Mouse (Mus musculus): ENCODE measurements at regions not wholly inside any gene's neighbourhood (a gene's known extent, or its start where the extent isn't known, plus 50 kb on each side); places are given as distances from the start of the nearest gene placed in this dataset.

DNA sequence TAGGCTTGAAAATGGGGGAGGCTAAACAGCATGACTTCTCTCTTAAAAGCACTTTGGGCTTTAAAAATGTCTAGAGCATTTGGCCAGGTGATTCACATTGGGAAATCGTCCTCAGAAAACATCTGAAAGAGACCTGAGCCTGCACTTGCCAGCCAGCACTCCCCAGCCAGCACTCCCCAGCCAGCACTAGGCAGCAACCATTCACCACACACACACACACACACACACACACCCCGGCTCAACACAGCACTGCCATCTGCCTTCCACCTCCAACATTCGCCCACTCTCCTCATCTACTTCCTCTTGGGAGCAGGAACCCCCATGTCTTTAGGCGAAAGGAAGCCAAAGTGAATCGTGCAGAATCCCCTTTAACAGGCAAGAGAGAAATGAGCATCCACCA lies 85.4 kb downstream of the Atp23 start:
- peak; percentile 57 to 84 for DNase-seq (ENCODE audit: low spot score in 2 of 2)

DNA sequence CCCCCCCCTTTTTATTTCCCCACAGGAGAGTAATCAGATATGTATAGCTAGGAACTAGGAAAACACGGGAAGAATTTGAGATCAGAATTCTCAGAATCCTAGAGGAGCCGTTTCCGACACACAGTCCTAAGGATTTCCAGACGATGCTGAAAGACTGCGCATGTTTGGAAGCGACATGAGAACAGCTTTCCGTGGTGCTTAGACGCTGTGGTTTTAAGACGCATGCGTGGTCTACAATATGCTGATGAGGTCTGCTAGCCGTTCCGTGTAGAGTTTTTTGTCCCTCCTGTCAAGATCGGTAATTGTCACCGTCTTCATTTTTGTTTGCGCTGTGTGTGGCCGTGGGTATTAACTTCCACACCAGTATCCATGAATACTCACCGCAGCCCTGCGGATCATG lies 86.2 kb downstream of the Atp23 start:
- DNase-seq (ENCODE audit: low spot score in 2 of 2), result no peak

DNA sequence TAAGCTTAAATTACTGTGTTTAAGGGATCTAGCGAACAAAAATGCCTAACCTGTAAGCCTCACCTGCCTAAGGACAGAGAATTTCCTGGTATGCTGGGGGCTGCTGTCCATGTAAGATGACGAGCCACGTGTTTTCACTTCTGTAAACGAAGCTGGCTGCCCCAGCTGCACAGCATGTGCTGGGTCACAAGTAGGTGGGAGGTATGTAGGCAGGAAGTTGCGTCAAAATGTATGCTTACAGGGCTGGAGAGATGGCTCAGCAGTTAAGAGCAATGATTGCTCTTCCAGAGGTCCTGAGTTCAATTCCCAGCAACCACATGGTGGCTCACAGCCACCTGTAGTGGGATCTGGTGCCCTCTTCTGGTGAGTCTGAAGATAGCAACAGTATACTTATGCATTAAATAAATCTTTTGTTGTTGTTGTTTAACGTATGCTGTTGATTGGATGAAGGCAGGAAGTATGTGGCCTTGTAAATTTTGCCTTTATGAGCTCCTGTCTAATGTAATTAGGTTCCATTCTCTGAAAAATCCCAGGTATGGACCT lies 88.0 kb downstream of the Atp23 start:
- DNase-seq (ENCODE audit: low spot score in 2 of 2), result no peak

DNA sequence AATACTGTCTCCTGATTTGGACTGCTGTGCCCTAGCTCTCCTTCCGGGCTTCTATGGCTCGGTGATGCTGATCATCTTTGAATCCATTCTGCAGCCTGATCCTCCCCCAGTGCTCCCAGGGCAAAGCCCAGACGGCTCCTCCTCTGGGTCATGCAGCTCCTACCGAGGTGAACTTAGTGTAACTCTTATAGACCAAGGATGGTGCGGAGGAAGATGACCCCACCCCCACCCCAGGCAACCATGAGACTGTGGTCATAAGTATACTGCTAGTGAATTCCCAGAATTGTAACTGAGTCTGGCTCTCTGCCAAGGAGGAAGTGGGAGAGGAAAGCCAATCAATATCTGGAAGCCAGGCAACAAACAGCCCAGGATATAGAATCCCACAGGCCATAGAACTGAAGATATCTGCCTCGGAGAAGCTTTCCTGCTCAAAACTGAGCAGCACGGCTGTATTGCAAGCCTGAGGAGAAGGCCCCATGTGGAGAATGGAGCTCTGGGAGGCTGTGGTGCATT lies 88.9 kb downstream of the Atp23 start:
- no peak for DNase-seq (ENCODE audit: low spot score in 2 of 2)

DNA sequence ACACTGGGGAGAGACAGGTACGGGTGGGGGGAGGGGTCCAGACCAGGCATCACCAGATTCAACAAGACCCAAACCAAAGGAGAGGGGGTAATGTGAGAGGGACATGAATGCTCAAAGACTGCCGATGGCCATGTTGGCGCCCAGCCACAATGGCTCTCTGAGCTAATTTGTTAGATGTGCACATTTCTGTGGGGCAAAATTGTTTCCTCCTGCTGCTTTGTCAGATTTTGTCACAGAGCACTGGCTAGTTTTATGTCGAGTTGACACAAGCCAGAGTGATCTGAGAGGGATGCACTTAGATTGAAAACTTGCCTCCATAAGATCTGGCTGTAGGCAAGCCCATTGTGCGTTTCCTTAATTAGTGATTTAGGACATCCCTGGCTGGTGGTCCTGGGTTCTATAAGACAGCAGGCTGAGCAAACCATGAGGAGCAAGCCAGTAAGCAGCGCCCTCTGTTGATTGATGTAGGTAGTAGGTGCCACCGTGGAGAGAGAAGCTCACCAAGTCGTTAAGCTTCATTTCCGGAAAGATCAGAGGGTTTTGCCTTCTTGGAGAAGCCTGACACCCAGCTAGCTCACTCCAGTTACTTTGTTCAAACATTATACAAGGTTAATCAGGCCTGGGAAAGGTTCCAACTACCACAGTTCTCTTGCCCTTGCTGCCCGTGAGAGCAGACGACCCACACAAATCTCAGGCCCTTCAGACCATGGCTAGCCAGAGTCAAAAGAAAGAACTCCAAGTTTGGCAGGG lies 90.6 kb downstream of the Atp23 start:
- no peak for DNase-seq (ENCODE audit: low spot score in 2 of 2)

DNA sequence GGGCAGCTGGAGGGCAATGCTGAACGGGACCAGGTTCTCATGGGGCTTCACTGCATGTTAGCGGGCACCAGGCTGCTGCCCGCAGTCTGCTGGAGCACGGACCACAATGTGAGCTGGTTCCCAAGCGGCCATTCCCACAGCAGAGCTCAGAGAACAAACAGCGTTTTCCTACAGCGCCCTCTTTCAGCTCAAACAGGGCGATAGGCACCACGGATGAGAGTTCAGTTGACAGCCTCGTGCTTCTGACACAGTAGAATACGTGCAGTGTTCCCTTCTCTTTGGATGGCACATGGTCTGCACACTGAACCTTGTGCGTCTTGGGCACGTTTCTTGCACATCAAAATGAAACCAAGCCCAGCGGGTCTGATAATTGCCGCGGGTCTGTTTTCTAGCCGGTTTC lies 91.6 kb downstream of the Atp23 start:
- peak; percentile 32 to 75 for DNase-seq (ENCODE audit: low spot score in 2 of 2)

DNA sequence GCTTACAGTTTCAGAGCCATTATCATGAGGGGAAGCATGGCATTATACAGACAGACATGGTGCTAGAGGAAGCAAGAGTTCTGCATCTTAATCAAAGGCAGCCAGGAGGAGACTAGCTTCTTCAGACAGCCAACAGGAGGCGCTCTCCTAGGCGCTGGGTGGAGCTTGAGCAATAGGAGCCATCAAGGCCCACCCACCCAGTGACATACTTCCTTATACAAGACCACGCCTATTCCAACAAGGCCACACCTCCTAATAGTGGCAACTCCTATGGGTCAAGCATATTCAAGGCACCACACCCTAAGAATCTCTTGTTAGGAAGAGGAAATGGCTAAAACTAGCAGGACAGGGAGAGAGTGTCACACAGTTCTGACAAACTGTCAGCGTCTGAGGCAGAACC lies 94.3 kb downstream of the Atp23 start:
- DNase-seq (ENCODE audit: low spot score in 2 of 2), result no peak

DNA sequence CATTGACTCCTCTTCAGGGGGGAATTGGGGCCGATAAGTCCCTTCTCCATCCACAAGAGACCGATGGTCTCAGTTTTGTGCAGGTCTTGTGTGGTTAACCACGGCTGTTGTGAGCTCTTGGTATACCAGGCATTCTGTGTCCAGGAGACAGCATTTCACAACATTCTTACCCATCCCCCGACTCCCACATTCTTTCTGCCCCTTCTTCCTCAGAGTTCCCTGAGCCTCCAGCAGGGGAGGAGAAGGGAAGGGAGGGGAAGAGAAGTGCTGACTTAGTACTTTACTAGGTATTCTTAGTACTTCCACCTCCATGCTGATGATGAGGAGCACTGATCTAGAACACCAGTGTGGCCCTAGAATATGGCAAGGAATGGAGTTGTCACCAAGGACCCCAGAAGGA lies 98.4 kb downstream of the Atp23 start:
- no peak for DNase-seq (ENCODE audit: low spot score in 2 of 2)

DNA sequence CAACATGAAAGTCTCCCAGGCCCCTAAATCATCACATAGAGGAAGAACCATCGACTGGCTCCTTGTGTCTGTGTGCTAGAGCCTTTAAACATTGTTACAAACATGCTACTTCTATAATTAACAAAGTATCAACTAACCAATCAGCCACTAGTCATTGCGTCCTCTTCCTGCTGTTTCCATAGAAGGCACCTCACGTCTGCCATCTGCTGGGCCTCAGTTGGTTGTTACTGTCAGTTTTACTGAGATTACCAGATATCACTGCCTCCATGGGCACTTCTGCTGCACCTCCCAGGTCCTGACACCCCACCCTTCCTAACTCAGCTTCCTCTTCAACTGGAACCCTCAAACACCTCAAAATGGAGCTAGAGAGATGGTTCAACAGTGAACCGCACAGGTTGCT lies 101.8 kb downstream of the Atp23 start:
- peak in 1 of 2 experiments; percentile 35 for DNase-seq (ENCODE audit: low spot score in 2 of 2)

DNA sequence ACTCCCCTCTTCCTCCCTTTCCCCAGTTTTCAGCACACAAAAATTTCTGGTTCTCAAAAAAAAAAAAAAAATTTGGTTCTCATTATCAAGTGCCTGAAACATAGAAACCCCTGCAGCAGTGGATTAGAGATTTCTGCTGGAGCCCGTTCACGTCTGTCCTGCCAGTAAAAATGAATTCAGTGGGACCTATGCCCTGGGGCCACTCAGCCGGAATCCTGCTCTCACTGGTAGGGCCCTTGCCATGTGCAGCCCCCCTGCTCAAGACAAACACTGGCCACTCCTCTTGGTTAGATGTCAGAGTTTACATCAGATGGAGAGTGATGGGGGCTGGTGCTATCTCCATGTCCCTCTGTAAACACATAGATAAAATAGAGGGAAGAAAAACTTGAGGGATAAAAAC lies 108.0 kb downstream of the Atp23 start:
- no peak for DNase-seq (ENCODE audit: low spot score in 2 of 2)

DNA sequence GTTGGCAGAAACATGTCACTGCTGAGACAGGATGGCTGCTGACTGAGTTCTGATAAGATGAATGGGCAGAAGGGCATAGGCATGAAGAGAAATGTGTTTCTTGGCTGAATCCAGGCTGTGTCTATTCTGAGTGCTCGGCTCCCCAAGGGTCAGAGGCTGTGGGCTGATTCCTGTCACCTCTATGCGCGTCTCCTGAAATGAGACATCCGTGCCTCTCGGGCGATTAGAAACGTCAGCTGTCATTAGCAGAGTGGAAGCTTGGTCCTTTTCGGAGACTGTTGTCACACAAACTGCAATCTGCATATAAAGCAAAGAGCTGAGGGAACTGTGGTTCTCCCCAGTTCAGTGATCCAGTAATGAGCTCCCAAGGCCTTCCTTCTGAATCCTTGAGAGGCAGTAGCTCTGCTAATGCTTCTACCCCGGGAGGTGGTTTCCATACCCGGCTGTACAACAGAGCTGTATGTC lies 108.8 kb downstream of the Atp23 start:
- no peak for DNase-seq (ENCODE audit: low spot score in 2 of 2)

DNA sequence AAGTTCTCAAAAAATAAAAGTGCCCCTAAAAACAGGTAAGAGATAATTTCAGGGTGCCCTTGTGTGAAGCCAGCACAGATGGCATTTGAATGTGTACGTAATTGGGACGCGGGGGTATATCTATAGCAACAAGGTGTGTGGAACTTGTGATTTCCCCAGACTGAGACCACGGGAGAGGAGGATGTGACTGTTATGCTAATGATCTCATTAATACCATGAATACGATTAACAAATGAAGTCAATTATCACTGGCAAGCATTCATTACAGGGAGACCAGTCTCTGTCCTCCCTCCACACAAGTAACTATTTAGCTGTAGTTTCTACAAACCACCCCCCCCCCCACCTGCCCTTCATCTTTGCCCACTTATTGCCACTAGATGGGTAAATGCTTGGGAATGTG lies 112.9 kb downstream of the Atp23 start:
- DNase-seq (ENCODE audit: low spot score in 2 of 2), result no peak

DNA sequence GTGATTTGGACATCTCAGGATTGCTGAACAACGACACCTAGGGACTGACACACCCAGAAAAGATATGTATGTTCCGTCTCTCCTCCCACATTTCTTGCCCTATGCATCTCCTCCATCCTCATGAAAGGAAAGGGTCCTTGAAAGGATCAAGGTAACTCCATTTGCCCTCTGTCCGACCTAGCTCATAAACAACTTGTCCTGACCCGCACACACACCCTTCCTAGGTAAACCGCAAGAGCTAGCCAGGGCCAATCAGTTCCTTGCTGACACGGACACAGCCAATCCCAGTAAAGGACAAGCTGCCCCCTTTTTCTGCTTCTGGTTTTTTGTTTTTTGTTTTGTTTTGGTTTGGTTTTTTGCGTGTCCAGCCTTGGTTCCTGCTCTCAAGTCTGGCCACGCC lies 118.0 kb downstream of the Atp23 start:
- DNase-seq (ENCODE audit: low spot score in 2 of 2), result no peak

DNA sequence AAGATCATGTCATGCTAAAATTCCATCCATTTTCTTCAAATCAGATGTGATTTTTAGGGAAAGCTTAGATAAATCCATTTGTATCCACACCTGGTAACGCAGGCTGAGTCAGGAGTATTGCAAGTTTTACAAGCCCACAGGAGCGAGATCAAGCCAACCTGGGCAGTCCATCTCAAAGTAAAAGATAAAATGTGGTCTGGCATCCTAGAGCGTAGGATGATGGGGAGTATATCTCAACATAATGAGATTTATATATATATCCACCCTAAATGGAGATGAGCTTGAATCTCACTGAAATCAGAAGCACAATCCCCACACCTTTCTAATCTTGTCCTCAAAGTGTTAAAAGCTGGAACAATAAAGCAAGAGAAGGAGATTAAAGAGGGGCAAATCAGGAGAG lies 124.6 kb downstream of the Atp23 start:
- DNase-seq (ENCODE audit: low spot score in 2 of 2), result no peak

DNA sequence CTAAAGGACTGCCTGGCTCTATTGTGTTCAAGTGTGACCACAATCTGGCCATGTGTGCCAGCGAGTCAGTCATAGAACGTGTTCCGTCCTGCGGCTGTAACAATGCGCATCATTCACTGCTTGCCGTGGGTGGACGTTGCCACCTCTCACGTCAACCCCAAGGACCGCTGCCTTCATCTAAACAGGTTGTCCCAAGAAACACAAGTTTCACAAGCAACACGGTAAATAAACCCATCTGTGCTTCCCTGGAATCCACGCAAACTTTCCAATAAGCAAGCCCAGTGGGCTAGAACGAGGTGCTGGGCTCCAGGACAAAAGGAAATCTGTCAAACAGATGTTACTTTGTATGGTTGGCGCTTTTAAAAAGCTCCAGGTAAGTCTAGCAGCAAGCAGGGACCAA lies 125.2 kb downstream of the Atp23 start:
- DNase-seq (ENCODE audit: low spot score in 2 of 2), result no peak

DNA sequence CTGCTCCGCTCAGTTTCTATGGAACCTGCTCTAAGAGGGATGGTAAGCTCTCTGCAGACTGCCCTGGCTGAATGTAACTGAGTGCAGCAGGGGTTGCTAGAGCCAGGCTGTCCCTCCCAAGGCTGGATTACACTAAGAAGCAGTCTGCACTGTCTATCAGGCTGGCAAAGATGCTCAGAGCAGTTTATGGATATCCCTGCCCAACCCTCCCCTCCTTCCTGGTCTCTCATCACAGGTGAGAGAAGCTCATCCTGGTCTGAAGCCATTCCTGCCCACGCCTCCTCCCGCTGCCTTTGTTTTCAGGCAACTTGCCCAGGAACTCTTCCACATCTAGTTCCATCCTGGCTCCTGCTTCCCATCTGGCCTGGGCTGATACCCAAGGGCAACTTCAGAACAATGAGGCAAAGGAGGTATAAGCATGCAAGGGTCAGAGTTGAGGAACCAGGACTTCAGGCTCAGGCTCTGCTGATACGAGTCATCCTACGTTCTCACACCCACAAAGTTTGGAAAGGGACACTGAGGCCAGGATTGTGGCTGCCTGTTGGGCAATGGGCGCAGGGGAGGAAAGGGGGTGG lies 130.6 kb downstream of the Atp23 start:
- peak in 1 of 2 experiments; percentile 12 for DNase-seq (ENCODE audit: low spot score in 2 of 2)

DNA sequence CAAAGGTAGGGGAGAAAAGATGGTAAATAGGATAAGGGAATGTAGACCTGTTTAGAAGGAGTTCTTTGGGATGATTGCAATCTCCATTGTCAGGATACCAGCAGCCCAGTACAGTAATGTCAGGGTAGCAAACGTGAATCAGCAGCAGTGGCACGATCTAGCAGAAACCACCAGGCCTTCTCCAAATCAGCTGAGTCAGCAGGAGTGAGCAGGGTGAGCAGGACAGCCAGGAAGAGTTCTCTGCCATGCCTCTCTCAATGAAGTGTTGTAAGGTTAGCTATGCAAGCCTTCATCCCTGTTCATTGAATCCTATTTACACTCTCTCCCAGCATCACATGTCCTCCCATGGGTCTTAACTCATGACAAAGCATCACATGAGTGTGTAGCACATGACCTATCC lies 135.5 kb downstream of the Atp23 start:
- no peak for DNase-seq (ENCODE audit: low spot score in 2 of 2)

DNA sequence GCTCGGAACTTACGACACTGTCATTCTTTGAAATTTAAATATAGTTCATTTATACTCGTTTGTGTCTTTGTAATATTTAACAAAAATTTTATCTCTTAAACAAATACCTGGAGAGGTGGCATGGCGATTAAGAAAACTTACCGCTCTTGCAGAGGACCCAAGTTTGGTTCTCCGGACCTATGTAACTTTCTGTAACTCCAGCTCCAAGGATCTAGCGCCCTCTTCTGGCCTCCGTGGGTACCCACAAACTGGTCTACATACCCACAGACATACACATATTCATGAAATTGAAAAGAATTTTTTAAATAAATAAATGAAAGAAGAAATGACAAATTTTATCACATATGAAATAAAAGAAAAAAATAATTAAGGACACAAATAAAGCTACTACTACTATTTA lies 136.4 kb downstream of the Atp23 start:
- DNase-seq (ENCODE audit: low spot score in 2 of 2), result no peak

DNA sequence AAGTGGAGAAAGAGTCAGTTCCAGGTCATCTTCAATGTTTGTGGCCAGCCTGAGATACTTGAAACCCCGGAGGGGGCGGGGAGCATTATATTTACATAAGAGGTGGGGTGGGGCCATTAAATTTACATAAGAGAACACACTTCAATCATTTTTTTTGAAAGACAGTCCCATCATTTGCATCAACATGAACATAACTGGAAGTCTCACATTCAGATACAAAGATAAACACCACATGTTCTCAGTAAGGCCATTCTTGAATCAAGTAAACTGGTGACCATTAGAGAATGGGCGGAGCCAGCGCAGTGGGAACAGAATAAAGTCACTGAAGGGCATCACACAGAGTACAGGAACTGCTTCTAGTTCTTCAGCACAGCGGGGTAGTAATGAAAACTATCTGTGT lies 137.2 kb downstream of the Atp23 start:
- no peak for DNase-seq (ENCODE audit: low spot score in 2 of 2)

DNA sequence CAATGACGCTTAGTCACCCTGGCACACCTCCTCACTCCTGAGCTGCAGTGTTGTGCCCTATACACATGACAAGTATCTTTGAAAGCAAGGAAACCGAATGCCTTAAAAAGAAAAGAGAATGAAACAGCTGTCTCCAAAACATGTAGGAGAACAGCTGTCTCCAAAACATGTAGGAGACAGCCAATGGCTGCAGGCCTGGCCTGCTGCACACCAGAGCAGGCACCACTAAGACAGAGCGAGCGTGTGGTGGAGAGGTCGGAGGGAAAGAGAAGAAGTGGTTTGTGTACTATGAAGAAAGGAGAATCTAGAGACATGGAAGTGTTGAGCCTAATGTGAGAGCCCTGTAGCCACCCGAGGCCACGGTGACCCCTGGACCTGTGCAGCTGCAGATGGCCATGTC lies 142.5 kb downstream of the Atp23 start:
- no peak for DNase-seq (ENCODE audit: low spot score in 2 of 2)

DNA sequence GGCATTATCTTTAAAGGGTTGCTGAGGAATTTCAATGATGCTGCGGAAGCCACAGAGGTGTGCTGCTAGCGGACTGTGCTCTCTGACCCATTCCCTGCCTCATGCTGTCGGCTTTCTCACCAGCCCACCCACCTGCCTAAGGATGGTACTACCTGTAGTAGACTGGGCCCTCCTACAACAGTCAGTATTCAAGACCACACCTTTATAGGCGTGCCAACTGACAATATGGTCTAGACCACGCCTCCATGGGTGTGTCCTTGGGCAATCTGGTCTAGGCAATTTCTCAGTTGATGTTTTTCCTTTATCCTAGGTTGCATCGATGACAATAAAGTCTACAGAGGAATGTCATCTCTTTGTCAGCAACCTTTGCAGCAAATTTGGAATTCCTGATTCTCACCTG lies 148.0 kb downstream of the Atp23 start:
- no peak for DNase-seq (ENCODE audit: low spot score in 2 of 2)

DNA sequence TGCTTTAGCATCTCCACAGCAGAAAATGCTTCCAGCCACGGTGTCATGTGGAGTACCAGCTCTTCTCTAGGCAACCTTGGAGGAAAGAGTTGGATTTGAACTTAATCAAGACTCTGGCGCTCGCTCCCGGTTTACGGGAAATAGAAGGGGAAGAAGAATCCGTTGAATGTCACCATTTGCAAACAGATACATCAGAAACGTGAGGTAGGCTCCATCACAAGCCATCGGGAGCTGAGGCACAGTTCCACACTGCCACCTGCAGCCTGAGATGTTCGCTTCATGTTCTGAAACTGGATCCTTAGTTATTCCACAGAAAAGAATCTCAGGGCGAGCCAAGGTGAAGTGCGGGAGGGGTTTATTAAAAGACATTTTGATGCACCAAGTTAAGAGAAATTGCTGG lies 148.5 kb downstream of the Atp23 start:
- DNase-seq (ENCODE audit: low spot score in 2 of 2), result peak; percentile 54 to 64
